ENCODE assay signal across 24 mouse cellular contexts in genomic region chr11:35522802-35523452, GRCm38 (mm10).
A peak's percentile ranks its signal among the peaks of the same experiment; 100 is the strongest.
DNase-seq lines count a peak whose midpoint lies in the region; ATAC-seq lines count a peak whose summit lies in the region.
"Had no signal": no experiment of that assay in that cellular context is flagged by ENCODE, and none has a peak within 500 bp of the region (broad histone marks: within the 10 kb centered on the region; RNA-seq: fewer than 3 reads in every experiment).

No protein-coding gene starts in this region.

- no peaks in the 10 kb centered on the region for H3K9me3 ChIP-seq in hindbrain, embryonic 11.5 days (ENCODE audit: control insufficient read depth, low read length)
- no peaks in the 10 kb centered on the region for H3K9me3 ChIP-seq in hindbrain, embryonic 16.5 days (ENCODE audit: control insufficient read depth, low read length)
- H3K9me3 ChIP-seq: embryonic facial prominence, embryonic 12.5 days; forebrain, embryonic 12.5 days; heart, embryonic 10.5 days; hindbrain, embryonic 15.5 days had no signal

- no peaks in the 10 kb centered on the region for H3K36me3 ChIP-seq in hindbrain, embryonic 11.5 days (ENCODE audit: control insufficient read depth, insufficient read depth, low read length)
- no peaks in the 10 kb centered on the region for H3K36me3 ChIP-seq in hindbrain, embryonic 16.5 days (ENCODE audit: control insufficient read depth, insufficient read depth, low read length)
- H3K36me3 ChIP-seq: embryonic facial prominence, embryonic 12.5 days; forebrain, embryonic 12.5 days; heart, embryonic 10.5 days; hindbrain, embryonic 15.5 days had no signal

- WGBS in hindbrain, embryonic 11.5 days: 26% methylated on average over 10 of the region's 10 CpGs
- WGBS in hindbrain, embryonic 16.5 days: 33% methylated on average over 10 of the region's 10 CpGs

- H3K4me2 ChIP-seq in hindbrain, embryonic 11.5 days (replicated peaks; ENCODE audit: low read depth, low read length): no peak overlapping the region
- no peak overlapping the region for H3K4me2 ChIP-seq in hindbrain, embryonic 16.5 days (ENCODE audit: low read length)
- H3K4me2 ChIP-seq: embryonic facial prominence, embryonic 12.5 days; forebrain, embryonic 12.5 days; hindbrain, embryonic 15.5 days had no signal

- DNase-seq in embryo, embryonic 10 days (ENCODE audit: low spot score): peak; percentile 58
- DNase-seq in embryo, embryonic 11 days: no peak
- DNase-seq in hindbrain, embryonic 11.5 days (ENCODE audit: low spot score): no peak
- no peak for DNase-seq in spleen, postnatal 36 days (ENCODE audit: low spot score in 2 of 2)
- DNase-seq: adrenal gland, postnatal 25 days; cerebellum, adult 18-20 months; cerebellum, adult 9-11 months; gastrocnemius, adult 2 months; gastrocnemius, postnatal 25 days; heart, adult 11 months; heart, postnatal 10 days; kidney, adult 11 months; kidney, adult 9 months had no signal

- H3K9ac ChIP-seq in hindbrain, embryonic 11.5 days (ENCODE audit: low read depth, low read length): no peak overlapping the region
- no peak overlapping the region for H3K9ac ChIP-seq in hindbrain, embryonic 16.5 days (ENCODE audit: low read depth, low read length)
- H3K9ac ChIP-seq: embryonic facial prominence, embryonic 12.5 days; forebrain, embryonic 12.5 days; hindbrain, embryonic 15.5 days had no signal

- H3K4me3 ChIP-seq in hindbrain, embryonic 11.5 days (ENCODE audit: low read depth, low read length): no peak overlapping the region
- no peak overlapping the region for H3K4me3 ChIP-seq in hindbrain, embryonic 16.5 days (ENCODE audit: low read length)
- H3K4me3 ChIP-seq: embryonic facial prominence, embryonic 12.5 days; forebrain, embryonic 12.5 days; gastrocnemius, adult 2 months; heart, embryonic 10.5 days; hindbrain, embryonic 15.5 days had no signal

- H3K4me1 ChIP-seq in hindbrain, embryonic 11.5 days (replicated peaks; ENCODE audit: control insufficient read depth, insufficient read depth, low read length): peaks cover 12% of the 10 kb centered on the region
- H3K4me1 ChIP-seq in hindbrain, embryonic 16.5 days (ENCODE audit: control insufficient read depth, insufficient read depth, low read depth, low read length): no peaks in the 10 kb centered on the region; the same call in 1 of the 2 replicates

- no peak for ATAC-seq in hindbrain, embryonic 11.5 days (ENCODE audit: low FRiP score)
- ATAC-seq in hindbrain, embryonic 16.5 days: no peak
- ATAC-seq in common myeloid progenitor, adult 5-6 weeks (replicated peaks; ENCODE audit: low read depth, poor library complexity, severe bottlenecking): peak; percentile 68
- peak; percentile 59 to 79 for ATAC-seq in hematopoietic stem cell, adult 5-6 weeks (replicated peaks in 1 of 2; ENCODE audit: insufficient read depth in 1 of 2, low FRiP score in 2 of 2, low TSS enrichment in 1 of 2, low read depth in 1 of 2, poor library complexity in 2 of 2, severe bottlenecking in 2 of 2)
- no peak for ATAC-seq in granulocyte monocyte progenitor cell, adult 5-6 weeks (replicated peaks; ENCODE audit: poor library complexity, severe bottlenecking)
- ATAC-seq: activated CD4-positive, CD25-positive, alpha-beta regulatory T cell, adult 4 months; forebrain, embryonic 16.5 days; inflammation-experienced regulatory T-cells, adult 6 months had no signal

- H3K27me3 ChIP-seq in hindbrain, embryonic 11.5 days (ENCODE audit: control insufficient read depth, insufficient read depth, low read length): no peaks in the 10 kb centered on the region
- no peaks in the 10 kb centered on the region for H3K27me3 ChIP-seq in hindbrain, embryonic 16.5 days (replicated peaks; ENCODE audit: control insufficient read depth, insufficient read depth, low read length)
- H3K27me3 ChIP-seq: embryonic facial prominence, embryonic 12.5 days; hindbrain, embryonic 15.5 days had no signal

- H3K27ac ChIP-seq in hindbrain, embryonic 11.5 days (ENCODE audit: low read depth, low read length): peak overlapping the region; percentile 67; the same call in 1 of the 2 replicates
- no peak overlapping the region for H3K27ac ChIP-seq in hindbrain, embryonic 16.5 days (ENCODE audit: low read depth, low read length)
- H3K27ac ChIP-seq: embryonic facial prominence, embryonic 12.5 days; forebrain, embryonic 12.5 days; gastrocnemius, adult 2 months; heart, embryonic 10.5 days; hindbrain, embryonic 15.5 days had no signal

Comparison
In these comparisons a context has a peak if more than half of its experiments do, and no peak if none do; other contexts are left out.
1. ATAC-seq: peak in common myeloid progenitor, adult 5-6 weeks (single experiment) and hematopoietic stem cell, adult 5-6 weeks (2 of 2); none in hindbrain, embryonic 11.5 days (single experiment), hindbrain, embryonic 16.5 days (single experiment) and granulocyte monocyte progenitor cell, adult 5-6 weeks (single experiment).